Mouse (Mus musculus) liver, embryonic 14.5 days (tissue): ENCODE results near the gene Slc25a21.

Experiments used
- CTCF ChIP-seq: IDR thresholded peaks from 2 replicates; pipeline ENCODE4 v1.5.1; 2016; ENCODE audit warnings: antibody characterized with exemption, low read depth, control low read depth
- EP300 ChIP-seq: IDR thresholded peaks from 2 replicates; pipeline ENCODE4 v1.6.1; 2016; ENCODE audit warnings: antibody characterized with exemption, low read depth

DNA sequence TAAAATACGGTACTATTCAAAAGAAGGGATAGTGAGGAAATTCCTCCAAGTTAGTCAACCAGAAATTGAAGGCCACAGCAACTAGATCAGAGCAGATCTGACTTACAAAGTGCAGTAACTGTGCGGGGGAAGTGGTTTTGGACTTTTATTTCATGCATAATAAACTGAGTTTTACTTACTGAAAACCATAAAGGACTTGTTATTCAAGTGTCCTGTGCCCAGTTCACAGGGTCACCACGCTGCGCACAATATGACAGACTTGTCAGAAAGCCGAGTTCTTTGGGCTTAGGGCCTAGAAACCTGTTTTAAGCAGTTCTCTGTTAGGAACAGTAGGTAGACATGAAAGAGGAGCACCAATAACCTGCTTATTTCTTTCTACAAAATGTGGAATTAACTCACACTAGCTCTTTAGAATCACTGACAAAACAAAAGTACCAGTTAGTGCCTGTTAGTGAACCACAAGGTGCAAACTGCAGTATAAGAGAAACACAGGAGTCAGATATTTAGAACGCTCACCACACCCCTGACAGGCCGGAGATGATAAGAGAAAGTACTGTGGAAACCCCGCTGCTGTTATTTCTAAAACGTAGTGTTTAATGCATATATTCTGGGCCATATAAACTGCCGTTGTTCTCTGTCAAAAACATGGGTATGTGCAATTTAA lies at the start of gene Slc25a21:
- TF ChIP-seq CTCF = no peak
- peak; percentile 85 for TF ChIP-seq EP300
